Mouse (Mus musculus): Measurements from ENCODE around the gene Ppp1r37. TPM values are rescaled to one million over a fixed set of nuclear protein-coding genes. Genes with fewer than 3 reads are reported as not detected.
"Not testable (repeated sequence)": the region's sequence is repeated elsewhere in the genome, so short reads cannot be mapped to it uniquely, and the experiment has no call there.

Gene Ppp1r37
- polyA plus RNA-seq, 1 experiment from 2014 or later, result 48.8 TPM

DNA sequence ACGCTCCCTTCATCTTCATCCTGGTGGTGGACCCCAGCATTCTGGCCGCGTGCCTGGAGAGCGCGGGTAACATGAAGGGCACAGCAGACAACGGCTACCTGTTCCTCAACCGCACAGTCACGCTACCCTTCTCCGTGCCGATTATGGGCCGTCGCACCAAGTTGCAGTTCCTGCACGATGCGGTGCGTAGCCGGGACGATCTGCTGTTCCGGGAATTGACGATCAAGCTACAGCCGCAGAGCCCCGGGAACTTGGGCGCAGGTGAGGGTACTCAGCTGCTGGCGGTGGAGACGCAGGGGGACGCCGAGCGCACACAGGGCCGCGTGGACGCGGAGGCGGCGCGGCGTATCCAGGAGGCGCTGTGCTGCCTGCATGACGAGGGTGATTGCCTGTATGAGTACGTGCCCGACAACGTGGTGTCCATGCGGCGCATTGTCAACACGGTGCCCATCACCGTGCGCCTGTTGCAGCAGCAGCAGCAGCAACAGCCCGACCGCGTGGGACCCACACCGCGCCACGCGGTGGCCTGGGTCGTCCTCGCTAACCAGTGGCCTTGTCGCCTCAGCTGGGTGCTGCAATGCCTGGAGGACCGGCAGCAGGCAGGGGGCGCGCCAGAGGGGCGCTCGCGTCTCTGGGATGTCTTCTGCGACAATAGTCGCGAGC lies 39.0 kb downstream of the Ppp1r37 start:
- no peak overlapping the region for H3K27ac ChIP-seq
- H3K9ac ChIP-seq, result peak overlapping the region; percentile 33
- H3K36me3 ChIP-seq, result peaks cover 2% of the 10 kb centered on the region
- H3K4me3 ChIP-seq, result peak overlapping the region; percentile 34
- H3K4me2 ChIP-seq (replicated peaks), result peak overlapping the region; percentile 70
- peaks cover 69% of the 10 kb centered on the region for H3K27me3 ChIP-seq (replicated peaks)
- whole genome bisulfite sequencing, result 2% methylated on average over 64 of the region's 64 CpGs
- no peaks in the 10 kb centered on the region for H3K9me3 ChIP-seq
- peak; percentile 65 for ATAC-seq (ENCODE audit: low FRiP score, low read depth)
- peaks cover 30% of the 10 kb centered on the region for H3K4me1 ChIP-seq

- no peak; the same call in 1 of the 2 replicates for ATAC-seq (ENCODE audit: low FRiP score, low read depth)
- Histone ChIP-seq H3K4me1 (peaks cover 30% of the 10 kb centered on the region), H3K4me3 (peak overlapping the region; percentile 34), H3K27ac (no peak overlapping the region), H3K9me3 (no peaks in the 10 kb centered on the region), H3K9ac (0 out of 2 replicates have a peak overlapping the region, but pooled peaks have one; percentile 40), H3K36me3 (no peaks in the 10 kb centered on the region), H3K4me2 (replicated peaks) (peak overlapping the region; percentile 70), H3K27me3 (replicated peaks) (peaks cover 76% of the 10 kb centered on the region)
- 15% methylated on average over 72 of the region's 72 CpGs for WGBS
Measured at GRCm38 (mm10) chr7:19523017-19523756, 39.7 kb downstream of the Ppp1r37 start.

- Histone ChIP-seq H3K36me3 (no peaks in the 10 kb centered on the region), H3K4me3 (peak overlapping the region; percentile 19), H3K4me2 (replicated peaks) (peak overlapping the region; percentile 58), H3K27ac (no peak overlapping the region), H3K9me3 (no peaks in the 10 kb centered on the region), H3K4me1 (peaks cover 36% of the 10 kb centered on the region), H3K27me3 (replicated peaks) (peaks cover 82% of the 10 kb centered on the region), H3K9ac (peak overlapping the region; percentile 47)
- no peak for ATAC-seq (ENCODE audit: low FRiP score, low read depth)
- WGBS, result 4% methylated on average over 23 of the region's 23 CpGs
Measured at GRCm38 (mm10) chr7:19520032-19520431, 42.8 kb downstream of the Ppp1r37 start.

DNA sequence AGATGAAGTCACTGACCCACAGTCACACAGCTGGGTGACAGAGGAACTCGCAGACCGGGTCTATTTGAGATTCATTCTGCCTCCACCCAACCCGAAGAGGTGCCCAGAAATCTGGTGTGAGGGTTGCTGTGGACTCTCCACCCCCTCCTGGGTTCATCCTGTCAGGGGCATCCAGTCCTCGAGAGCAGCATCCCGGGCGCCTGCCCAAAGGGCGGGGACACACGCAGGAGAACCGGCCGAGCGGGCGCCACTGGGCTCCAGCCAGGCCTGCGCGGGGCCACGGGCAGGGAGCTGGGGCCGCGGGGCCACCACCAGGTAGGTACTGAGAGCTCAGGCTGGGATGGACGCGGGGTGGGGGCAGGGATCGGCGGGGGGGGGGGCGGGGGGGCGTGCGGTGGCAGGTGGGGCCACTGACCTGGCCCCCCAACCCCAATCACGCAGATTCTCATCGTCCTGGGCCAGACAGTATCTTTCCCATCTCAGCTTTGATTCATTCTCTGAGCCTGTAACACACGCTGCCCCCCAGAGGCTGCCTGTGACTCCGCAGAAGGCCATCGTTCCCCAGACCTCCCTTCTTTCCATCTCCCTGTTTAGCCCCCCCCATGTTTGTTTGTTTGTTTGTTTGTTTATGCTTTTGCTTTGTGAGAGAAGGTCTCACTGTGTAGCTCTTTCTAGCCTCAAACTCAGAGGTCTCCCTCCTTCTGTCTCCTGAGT lies 45.1 kb downstream of the Ppp1r37 start, which contains the start of gene Nkpd1:
TSS of gene Nkpd1 (plus strand) at position 187 of the 714 bp plus-strand sequence.
- Histone ChIP-seq H3K9me3 (no peaks in the 10 kb centered on the region), H3K36me3 (no peaks in the 10 kb centered on the region), H3K9ac (peak within 1 kb of the TSS; percentile 64), H3K4me1 (peaks cover 19% of the 10 kb centered on the region), H3K27me3 (replicated peaks) (peaks cover 60% of the 10 kb centered on the region), H3K27ac (no peak within 1 kb of the TSS), H3K4me2 (replicated peaks) (peak within 1 kb of the TSS; percentile 59), H3K4me3 (0 out of 2 replicates have a peak within 1 kb of the TSS, but pooled peaks have one; percentile 7)
- ATAC-seq (ENCODE audit: low FRiP score, low read depth), result peak; percentile 22; the same call in 1 of the 2 replicates
- WGBS, result 5% methylated on average over 29 of the region's 29 CpGs

DNA sequence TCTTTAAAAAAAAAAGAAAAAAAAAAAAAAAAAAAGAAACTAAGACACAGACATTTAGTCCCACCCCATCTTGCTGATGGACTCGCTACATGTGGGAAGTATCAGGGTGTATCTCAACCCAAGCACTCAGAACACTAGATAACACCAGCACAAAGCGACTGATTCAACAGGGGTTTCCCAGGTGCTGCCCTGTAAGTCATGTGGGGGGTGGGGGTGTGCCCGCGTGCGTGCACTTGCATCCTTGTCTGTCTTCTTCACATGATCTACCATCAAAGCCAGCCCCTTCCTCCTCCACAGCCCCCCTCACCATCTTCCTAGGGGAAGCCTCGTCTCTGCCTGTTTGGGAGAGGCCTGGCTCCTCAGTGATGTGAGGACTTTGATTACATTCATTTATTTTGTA lies 50.5 kb downstream of the Ppp1r37 start:
- Histone ChIP-seq H3K9me3 (no peaks in the 10 kb centered on the region), H3K4me3 (no peak overlapping the region), H3K4me2 (replicated peaks) (no peak overlapping the region), H3K9ac (no peak overlapping the region), H3K36me3 (no peaks in the 10 kb centered on the region), H3K4me1 (peaks cover 7% of the 10 kb centered on the region), H3K27ac (no peak overlapping the region), H3K27me3 (replicated peaks) (peaks cover 6% of the 10 kb centered on the region; the same call in 1 of the 2 replicates)
- no peak for ATAC-seq (ENCODE audit: low FRiP score, low read depth)
- 80% methylated on average over 6 of the region's 6 CpGs for WGBS

- not testable (repeated sequence) for H3K9me3 ChIP-seq; H3K4me3 ChIP-seq; ATAC-seq (ENCODE audit: low FRiP score, low read depth); H3K27me3 ChIP-seq (replicated peaks); H3K4me2 ChIP-seq (replicated peaks); H3K9ac ChIP-seq; H3K36me3 ChIP-seq; H3K27ac ChIP-seq
- H3K4me1 ChIP-seq, result peaks cover 11% of the 10 kb centered on the region
- WGBS, result 78% methylated on average over 7 of the region's 7 CpGs
Measured at GRCm38 (mm10) chr7:19511934-19512333, 50.9 kb downstream of the Ppp1r37 start.

DNA sequence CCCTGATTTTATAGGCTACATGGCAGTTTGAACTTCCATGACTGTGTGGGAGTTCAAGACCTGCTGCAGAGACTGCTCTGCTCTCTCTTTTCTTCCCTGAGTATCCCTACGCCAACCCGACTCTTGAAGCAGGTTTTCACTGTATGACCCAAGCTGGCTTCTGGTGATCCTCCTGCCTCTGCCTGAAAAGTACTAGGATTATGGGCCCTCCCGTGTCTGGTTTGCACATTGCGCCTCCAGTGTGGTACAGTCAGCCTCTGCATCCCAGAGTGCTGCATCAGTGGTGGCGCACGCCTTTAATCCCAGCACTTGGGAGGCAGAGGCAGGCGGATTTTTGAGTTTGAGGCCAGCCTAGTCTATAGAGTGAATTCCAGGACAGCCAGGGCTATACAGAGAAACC lies 53.1 kb downstream of the Ppp1r37 start:
- H3K4me2 ChIP-seq (replicated peaks), result peak overlapping the region; percentile 91
- H3K27ac ChIP-seq, result no peak overlapping the region
- no peaks in the 10 kb centered on the region for H3K36me3 ChIP-seq
- peaks cover 17% of the 10 kb centered on the region for H3K4me1 ChIP-seq
- WGBS, result 96% methylated on average over 7 of the region's 7 CpGs
- no peak for ATAC-seq (ENCODE audit: low FRiP score, low read depth)
- H3K4me3 ChIP-seq, result no peak overlapping the region
- H3K9ac ChIP-seq, result no peak overlapping the region
- H3K9me3 ChIP-seq, result no peaks in the 10 kb centered on the region
- no peaks in the 10 kb centered on the region; the same call in 1 of the 2 replicates for H3K27me3 ChIP-seq (replicated peaks)

GRCm38 (mm10) chr7:19508924-19509568 lies 53.8 kb downstream of the Ppp1r37 start:
- Histone ChIP-seq H3K4me3 (peak overlapping the region; percentile 76), H3K27me3 (replicated peaks) (no peaks in the 10 kb centered on the region), H3K9me3 (no peaks in the 10 kb centered on the region), H3K4me1 (peaks cover 17% of the 10 kb centered on the region), H3K27ac (0 out of 2 replicates have a peak overlapping the region, but pooled peaks have one; percentile 38), H3K36me3 (no peaks in the 10 kb centered on the region), H3K4me2 (replicated peaks) (peak overlapping the region; percentile 91), H3K9ac (peak overlapping the region; percentile 86)
- peak; percentile 19 for ATAC-seq (ENCODE audit: low FRiP score, low read depth)
- 10% methylated on average over 15 of the region's 15 CpGs for WGBS

GRCm38 (mm10) chr7:19508150-19508923 lies 54.5 kb downstream of the Ppp1r37 start, which contains the start of the genes Bloc1s3 and Trappc6a:
Bloc1s3 (minus strand) TSS chr7:19508367.
Trappc6a (plus strand) TSS chr7:19508395.
- Histone ChIP-seq H3K36me3 (no peaks in the 10 kb centered on the region), H3K4me1 (peaks cover 17% of the 10 kb centered on the region), H3K27me3 (replicated peaks) (no peaks in the 10 kb centered on the region), H3K9me3 (no peaks in the 10 kb centered on the region), H3K9ac (peak within 1 kb of the TSS; percentile 86), H3K4me2 (replicated peaks) (peak within 1 kb of the TSS; percentile 91), H3K4me3 (peak within 1 kb of the TSS; percentile 76), H3K27ac (0 out of 2 replicates have a peak within 1 kb of the TSS, but pooled peaks have one; percentile 38)
- ATAC-seq (ENCODE audit: low FRiP score, low read depth), result peak; percentile 94
- WGBS, result under 1% methylated on average over 56 of the region's 56 CpGs

DNA sequence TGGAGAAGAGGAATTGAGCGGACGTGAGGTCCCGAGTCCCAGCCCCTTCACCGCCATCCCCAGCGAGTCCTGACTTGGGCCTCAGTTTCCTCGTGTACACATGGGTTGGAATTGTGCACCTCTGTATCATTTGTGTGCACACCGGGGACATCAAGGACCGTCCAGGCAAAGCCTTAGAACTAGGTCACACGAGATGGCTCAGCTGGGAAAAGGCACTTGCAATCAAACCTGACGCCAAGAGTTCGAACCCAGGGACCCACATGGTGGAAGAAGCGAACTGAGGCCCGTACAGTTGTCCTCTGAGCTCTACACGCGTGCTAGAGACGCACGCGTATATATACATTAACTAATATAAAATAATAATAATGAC lies 55.3 kb downstream of the Ppp1r37 start:
- Histone ChIP-seq H3K27me3 (replicated peaks) (no peaks in the 10 kb centered on the region), H3K9ac (peak overlapping the region; percentile 75), H3K9me3 (no peaks in the 10 kb centered on the region), H3K27ac (no peak overlapping the region), H3K4me2 (replicated peaks) (peak overlapping the region; percentile 91), H3K36me3 (no peaks in the 10 kb centered on the region), H3K4me3 (peak overlapping the region; percentile 76), H3K4me1 (peaks cover 17% of the 10 kb centered on the region)
- WGBS, result 7% methylated on average over 18 of the region's 18 CpGs
- no peak; the same call in 1 of the 2 replicates for ATAC-seq (ENCODE audit: low FRiP score, low read depth)
